Mouse (Mus musculus): ENCODE data around the gene Spata13.

GRCm38 (mm10) chr14:60663309-60663940 lies 29.6 kb downstream of the Spata13 start:
- TF ChIP-seq CTCF (IDR thresholded peaks at IDR 0.05; ENCODE audit: low read depth) (no peak), EP300 (IDR thresholded peaks at IDR 0.05; ENCODE audit: low read depth) (no peak)
